In genomic region chr5:128677373-128677772, GRCm38 (mm10) we compare ENCODE assay signal across 28 mouse cellular contexts. TPM values are rescaled to one million over a fixed set of nuclear protein-coding genes. Genes with fewer than 3 reads are reported as not detected.
"Had no signal": no experiment of that assay in that cellular context is flagged by ENCODE, and none has a peak within 500 bp of the region (broad histone marks: within the 10 kb centered on the region; RNA-seq: fewer than 3 reads in every experiment).

No protein-coding gene starts in this region.

- ATAC-seq: forebrain, embryonic 16.5 days; hindbrain, embryonic 16.5 days; inflammation-experienced regulatory T-cells, adult 6 months; intestine, postnatal 0 days had no signal

- H3K4me1 ChIP-seq: heart, embryonic 10.5 days; heart, embryonic 12.5 days; hindbrain, embryonic 10.5 days; hindbrain, embryonic 12.5 days; limb, embryonic 13.5 days had no signal

- H3K4me2 ChIP-seq: heart, embryonic 12.5 days; hindbrain, embryonic 12.5 days; hindbrain, embryonic 14.5 days; limb, embryonic 13.5 days had no signal

- H3K4me3 ChIP-seq: gastrocnemius, adult 2 months; heart, embryonic 10.5 days; heart, embryonic 12.5 days; hindbrain, embryonic 10.5 days; hindbrain, embryonic 12.5 days; limb, embryonic 13.5 days had no signal

- H3K36me3 ChIP-seq: heart, embryonic 10.5 days; heart, embryonic 12.5 days; hindbrain, embryonic 10.5 days; hindbrain, embryonic 12.5 days; limb, embryonic 13.5 days had no signal

- H3K27me3 ChIP-seq: heart, embryonic 12.5 days; hindbrain, embryonic 12.5 days; limb, embryonic 13.5 days had no signal

- H3K9ac ChIP-seq: heart, embryonic 12.5 days; hindbrain, embryonic 12.5 days; hindbrain, embryonic 14.5 days; limb, embryonic 13.5 days had no signal

- H3K27ac ChIP-seq: gastrocnemius, adult 2 months; heart, embryonic 10.5 days; hindbrain, embryonic 10.5 days; hindbrain, embryonic 12.5 days; hindbrain, embryonic 14.5 days; limb, embryonic 13.5 days had no signal

- H3K9me3 ChIP-seq: hindbrain, embryonic 10.5 days; hindbrain, embryonic 12.5 days had no signal

- DNase-seq: gastrocnemius, adult 2 months; gastrocnemius, postnatal 10 days; gastrocnemius, postnatal 25 days; heart, adult 18-20 months; heart, postnatal 10 days; heart, postnatal 4 days; kidney, adult 18-20 months; kidney, adult 8-10 months; kidney, postnatal 10 days; kidney, postnatal 25 days; layer of hippocampus, adult 9-11 months; layer of hippocampus, postnatal 36 days; left cerebral cortex, postnatal 4 days had no signal

RNA-seq across cellular contexts. Expression of gene Piwil1, which starts 25.0 kb away (rescaled TPM):
- polyA plus RNA-seq: heart, embryonic 10.5 days; heart, embryonic 12.5 days; heart, embryonic 14.5 days; heart, embryonic 16.5 days; hindbrain, embryonic 10.5 days; inflammation-experienced regulatory T-cells, adult 6 months; intestine, postnatal 0 days; kidney, embryonic 14.5 days; large intestine, adult 2 months; limb, embryonic 11.5 days; limb, embryonic 13.5 days had no signal
